Mouse (Mus musculus) thymus, postnatal 0 days (tissue): ENCODE results near the gene Ckap2. TPM values are rescaled to one million over a fixed set of nuclear protein-coding genes. Genes with fewer than 3 reads are reported as not detected.

Experiments used
- DNase-seq: peaks from one replicate; pipeline ENCODE4 v3.0.0-alpha.2; 2015; ENCODE audit warnings: low spot score
- polyA plus RNA-seq: library from polyadenylated mRNA; unstranded; fragments of >200 nt; fragmentation: Nextera tagmentation; extraction: Ambion mirVana; gene quantifications from 2 replicates; pipeline ENCODE4 v1.2.1, GENCODE M21; 2015

The Ckap2 gene
- polyA plus RNA-seq: 34.7 and 37.7 TPM in 2 replicates

GRCm38 (mm10) chr8:22185431-22186397 is at the start of gene Ckap2:
Gene Ckap2 (minus strand): TSS chr8:22185819.
- peak; percentile 87 for DNase-seq

GRCm38 (mm10) chr8:22228621-22229020 is 43.0 kb upstream of the Ckap2 start:
- DNase-seq: peak; percentile 48

GRCm38 (mm10) chr8:22227061-22227877 is 41.6 kb upstream of the Ckap2 start, which contains the start of gene Thsd1:
Gene Thsd1 (plus strand): TSS chr8:22227313.
- DNase-seq: peak; percentile 29

GRCm38 (mm10) chr8:22226361-22226760 is 40.7 kb upstream of the Ckap2 start:
- no peak for DNase-seq

GRCm38 (mm10) chr8:22214826-22215225 is 29.2 kb upstream of the Ckap2 start:
- DNase-seq: no peak

GRCm38 (mm10) chr8:22209012-22209411 is 23.4 kb upstream of the Ckap2 start:
- DNase-seq: no peak

- no peak for DNase-seq
Measured at GRCm38 (mm10) chr8:22207535-22207934, 21.9 kb upstream of the Ckap2 start.

- DNase-seq: no peak
Measured at GRCm38 (mm10) chr8:22199481-22199880, 13.9 kb upstream of the Ckap2 start.

- DNase-seq: no peak
Measured at GRCm38 (mm10) chr8:22197914-22198313, 12.3 kb upstream of the Ckap2 start.

GRCm38 (mm10) chr8:22193432-22194010 is 7.9 kb upstream of the Ckap2 start:
- DNase-seq: peak; percentile 64

- DNase-seq: peak; percentile 85
Measured at GRCm38 (mm10) chr8:22192660-22193431, 7.2 kb upstream of the Ckap2 start, which contains the start of gene Vps36. Gene Vps36 (plus strand): TSS chr8:22192809.

- peak; percentile 5 for DNase-seq
Measured at GRCm38 (mm10) chr8:22184884-22185283, 735 bp downstream of the Ckap2 start.

- DNase-seq: no peak
Measured at GRCm38 (mm10) chr8:22175966-22176365, 9.7 kb downstream of the Ckap2 start.

- no peak for DNase-seq
Measured at GRCm38 (mm10) chr8:22169167-22169566, 16.5 kb downstream of the Ckap2 start.

GRCm38 (mm10) chr8:22166080-22166603 is 19.5 kb downstream of the Ckap2 start, which contains the start of gene Nek3:
Gene Nek3 (minus strand): TSS chr8:22166435.
- peak; percentile 96 for DNase-seq

- no peak for DNase-seq
Measured at GRCm38 (mm10) chr8:22165251-22166079, 20.2 kb downstream of the Ckap2 start.

- no peak for DNase-seq
Measured at GRCm38 (mm10) chr8:22164431-22164830, 21.2 kb downstream of the Ckap2 start.

- DNase-seq: no peak
Measured at GRCm38 (mm10) chr8:22162206-22162605, 23.4 kb downstream of the Ckap2 start.

- no peak for DNase-seq
Measured at GRCm38 (mm10) chr8:22150345-22150663, 35.3 kb downstream of the Ckap2 start.
